Mouse (Mus musculus) embryonic facial prominence, embryonic 10.5 days (tissue): ENCODE measurements around the gene Gm10401. TPM values are rescaled to one million over a fixed set of nuclear protein-coding genes. Genes with fewer than 3 reads are reported as not detected.
"Not testable (repeated sequence)": the region's sequence is repeated elsewhere in the genome, so short reads cannot be mapped to it uniquely, and the experiment has no call there.

ENCODE experiments used
- DNase-seq: peaks from one replicate; pipeline ENCODE4 v3.0.0-alpha.2; 2017; ENCODE audit warnings: low spot score
- H3K27ac ChIP-seq: fragments of 300-500 bp; sonication (generic); replicated peaks from 2 replicates; pipeline ENCODE4 v1.5.1; 2016; ENCODE audit warnings: mild to moderate bottlenecking
- H3K27me3 ChIP-seq: fragments of 300-500 bp; sonication (generic); replicated peaks from 2 replicates; pipeline ENCODE4 v1.6.1; 2016; ENCODE audit warnings: low read depth, mild to moderate bottlenecking; ENCODE audit not compliant: poor library complexity, severe bottlenecking
- H3K36me3 ChIP-seq: fragments of 300-500 bp; sonication (generic); replicated peaks from 2 replicates; pipeline ENCODE4 v1.6.1; 2016; ENCODE audit warnings: mild to moderate bottlenecking, moderate library complexity
- H3K4me1 ChIP-seq: fragments of 300-500 bp; sonication (generic); 2 replicates; pipeline ENCODE4 v1.6.1; 2016
- H3K4me3 ChIP-seq: fragments of 300-500 bp; sonication (generic); 2 replicates; pipeline ENCODE4 v1.5.1; 2016; ENCODE audit warnings: mild to moderate bottlenecking, moderate library complexity
- H3K9me3 ChIP-seq: fragments of 300-500 bp; sonication (generic); 2 replicates; pipeline ENCODE4 v1.6.1; 2016; ENCODE audit warnings: mild to moderate bottlenecking
- WGBS: fragments of 180-500 bp; shearing (Covaris S2); methylation state at CpG from one replicate; pipeline ENCODE4 v1.1.7; 2016; 5-methylcytosine and 5-hydroxymethylcytosine counted together
- polyA plus RNA-seq: library from polyadenylated mRNA; unstranded; fragments of >200 nt; fragmentation: Nextera tagmentation; extraction: Ambion mirVana; gene quantifications from 2 replicates; pipeline ENCODE4 v1.2.1, GENCODE M21; 2016

Gm10401 gene
- polyA plus RNA-seq, 1 experiment from 2014 or later = 25.5 TPM

DNA sequence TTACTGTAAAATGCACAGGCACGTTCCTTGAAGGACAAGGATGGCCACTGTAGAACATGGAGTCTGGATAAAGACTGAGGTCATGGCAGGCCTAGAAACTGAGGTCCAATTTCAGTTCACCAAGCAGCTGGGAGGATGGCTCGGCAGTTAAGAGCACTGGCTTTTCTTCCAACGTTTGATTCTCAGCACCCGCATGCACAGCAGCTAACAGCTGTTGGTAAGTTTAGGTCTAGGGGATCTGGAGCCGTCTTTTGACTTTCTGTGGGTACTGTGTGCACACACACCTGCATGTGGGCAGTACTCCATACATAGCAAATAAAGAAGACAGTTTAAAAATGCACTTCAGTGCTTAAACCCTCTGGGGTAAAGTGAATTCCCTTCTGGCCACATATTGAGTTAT is 16.5 kb downstream of the Gm10401 start:
- peaks cover 85% of the 10 kb centered on the region for H3K36me3 ChIP-seq

GRCm38 (mm10) chr5:115076144-115076901 is 21.8 kb downstream of the Gm10401 start:
- DNase-seq = peak; percentile 66
- WGBS = 63% methylated on average over 5 of the region's 5 CpGs
- Histone ChIP-seq H3K4me3 (no peak overlapping the region), H3K9me3 (no peaks in the 10 kb centered on the region), H3K27me3 (no peaks in the 10 kb centered on the region), H3K27ac (no peak overlapping the region), H3K36me3 (peaks cover 54% of the 10 kb centered on the region), H3K4me1 (no peaks in the 10 kb centered on the region)

More for the DNA sequence above, 16.5 kb downstream of the Gm10401 start:
- H3K4me3 ChIP-seq = no peak overlapping the region
- no peak for DNase-seq
- no peaks in the 10 kb centered on the region for H3K9me3 ChIP-seq
- H3K4me1 ChIP-seq = no peaks in the 10 kb centered on the region
- no peak overlapping the region for H3K27ac ChIP-seq
- no peaks in the 10 kb centered on the region for H3K27me3 ChIP-seq
- WGBS = 88% methylated on average over 5 of the region's 5 CpGs

- Histone ChIP-seq H3K27ac (no peak overlapping the region), H3K9me3 (no peaks in the 10 kb centered on the region), H3K4me3 (no peak overlapping the region), H3K36me3 (peaks cover 48% of the 10 kb centered on the region), H3K4me1 (no peaks in the 10 kb centered on the region), H3K27me3 (no peaks in the 10 kb centered on the region)
- no peak for DNase-seq
- 85% methylated on average over 4 of the region's 4 CpGs for WGBS
These were observed 23.3 kb downstream of the Gm10401 start for GRCm38 (mm10) chr5:115074749-115075148.

GRCm38 (mm10) chr5:115073306-115073705 is 24.8 kb downstream of the Gm10401 start:
- not testable (repeated sequence) for H3K4me3 ChIP-seq, DNase-seq, H3K4me1 ChIP-seq, H3K27ac ChIP-seq, H3K9me3 ChIP-seq, H3K27me3 ChIP-seq
- WGBS = 89% methylated on average over 8 of the region's 8 CpGs
- peaks cover 43% of the 10 kb centered on the region for H3K36me3 ChIP-seq

- no peak for DNase-seq
- Histone ChIP-seq H3K27ac (no peak overlapping the region), H3K27me3 (no peaks in the 10 kb centered on the region), H3K4me3 (no peak overlapping the region), H3K4me1 (no peaks in the 10 kb centered on the region), H3K36me3 (peaks cover 31% of the 10 kb centered on the region), H3K9me3 (no peaks in the 10 kb centered on the region)
- 93% methylated on average over 7 of the region's 7 CpGs for WGBS
These were observed 26.0 kb downstream of the Gm10401 start for GRCm38 (mm10) chr5:115072143-115072542.

DNA sequence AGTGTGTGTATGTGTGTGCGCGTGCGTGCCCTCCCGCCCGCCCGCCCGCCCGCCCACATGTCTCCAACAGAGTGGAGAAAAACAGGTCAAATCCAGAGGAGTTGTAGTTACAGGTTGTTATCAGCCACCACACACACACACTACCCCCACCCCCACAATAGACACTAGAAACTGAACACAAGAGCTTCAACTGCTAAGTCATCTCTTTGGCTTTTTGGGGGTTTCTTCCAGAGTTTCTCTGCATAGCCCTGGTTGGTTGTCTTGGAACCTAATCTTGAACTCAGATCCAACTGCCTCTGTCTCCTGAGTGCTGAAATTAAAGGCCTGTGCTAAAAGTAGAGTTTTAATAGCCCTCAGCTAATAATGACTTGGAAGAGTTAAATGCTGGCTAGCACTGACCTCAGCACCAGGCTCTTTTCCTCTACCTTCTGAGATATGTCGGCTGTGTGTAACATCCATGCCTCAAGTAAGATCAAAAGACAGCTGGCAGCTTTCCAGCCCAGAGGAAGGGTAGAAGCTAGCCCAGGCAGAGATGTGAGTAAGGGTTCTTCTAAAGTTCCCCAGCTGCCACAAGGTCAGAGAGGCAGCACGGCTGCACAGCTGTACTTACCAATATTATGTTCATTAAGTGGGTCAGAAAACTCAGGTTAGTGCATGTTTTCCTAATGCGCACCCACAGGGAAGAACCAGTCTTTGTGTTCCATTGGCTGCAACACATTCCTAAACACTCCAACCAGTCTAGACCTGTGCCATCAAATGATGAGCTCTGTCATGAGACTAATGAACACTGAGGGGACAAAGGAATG is 26.8 kb downstream of the Gm10401 start:
- Histone ChIP-seq H3K4me1 (no peaks in the 10 kb centered on the region), H3K9me3 (no peaks in the 10 kb centered on the region), H3K27ac (no peak overlapping the region), H3K36me3 (peaks cover 25% of the 10 kb centered on the region), H3K27me3 (no peaks in the 10 kb centered on the region), H3K4me3 (no peak overlapping the region)
- DNase-seq = no peak
- WGBS = 90% methylated on average over 11 of the region's 11 CpGs

GRCm38 (mm10) chr5:115070457-115070856 is 27.6 kb downstream of the Gm10401 start:
- no peaks in the 10 kb centered on the region for H3K9me3 ChIP-seq
- no peak for DNase-seq
- no peaks in the 10 kb centered on the region for H3K4me1 ChIP-seq
- H3K27ac ChIP-seq = no peak overlapping the region
- no peak overlapping the region for H3K4me3 ChIP-seq
- 96% methylated on average over 2 of the region's 2 CpGs for WGBS
- H3K36me3 ChIP-seq = peaks cover 22% of the 10 kb centered on the region
- no peaks in the 10 kb centered on the region for H3K27me3 ChIP-seq

DNA sequence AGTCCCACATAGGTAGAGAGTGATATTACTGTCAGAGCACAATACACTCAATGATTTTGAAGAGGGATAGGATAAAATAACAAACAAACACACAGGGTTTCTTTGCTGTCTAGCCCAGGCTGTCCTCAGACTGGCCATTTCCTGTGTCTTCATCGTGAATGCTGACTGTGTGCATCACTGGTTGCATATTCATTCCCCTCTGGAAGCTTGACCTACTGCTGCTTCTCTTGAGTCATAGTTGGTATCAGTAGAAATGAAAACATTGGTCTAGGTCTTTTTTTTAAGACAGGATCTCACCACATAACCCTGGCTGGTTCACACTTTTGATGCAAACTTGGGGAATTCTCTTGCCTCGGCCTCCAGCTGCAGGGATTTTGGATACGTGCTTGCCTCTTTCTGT is 28.5 kb downstream of the Gm10401 start:
- WGBS = 93% methylated on average over 3 of the region's 3 CpGs
- peaks cover 13% of the 10 kb centered on the region for H3K36me3 ChIP-seq
- no peaks in the 10 kb centered on the region for H3K9me3 ChIP-seq
- H3K4me3 ChIP-seq = no peak overlapping the region
- no peak for DNase-seq
- H3K27ac ChIP-seq = no peak overlapping the region
- H3K27me3 ChIP-seq = no peaks in the 10 kb centered on the region
- H3K4me1 ChIP-seq = no peaks in the 10 kb centered on the region

GRCm38 (mm10) chr5:115068671-115069421 is 29.2 kb downstream of the Gm10401 start:
- 93% methylated on average over 11 of the region's 11 CpGs for WGBS
- no peak overlapping the region for H3K27ac ChIP-seq

GRCm38 (mm10) chr5:115066245-115066644 is 31.9 kb downstream of the Gm10401 start:
- Histone ChIP-seq H3K36me3 (peaks cover 38% of the 10 kb centered on the region), H3K27ac (no peak overlapping the region), H3K9me3 (no peaks in the 10 kb centered on the region), H3K4me1 (no peaks in the 10 kb centered on the region), H3K4me3 (no peak overlapping the region), H3K27me3 (no peaks in the 10 kb centered on the region)
- DNase-seq = no peak
- 90% methylated on average over 4 of the region's 4 CpGs for WGBS

More at GRCm38 (mm10) chr5:115068671-115069421, 29.2 kb downstream of the Gm10401 start:
- Histone ChIP-seq H3K9me3 (no peaks in the 10 kb centered on the region), H3K27me3 (no peaks in the 10 kb centered on the region), H3K4me3 (no peak overlapping the region), H3K36me3 (peaks cover 18% of the 10 kb centered on the region), H3K4me1 (no peaks in the 10 kb centered on the region)
- no peak for DNase-seq

DNA sequence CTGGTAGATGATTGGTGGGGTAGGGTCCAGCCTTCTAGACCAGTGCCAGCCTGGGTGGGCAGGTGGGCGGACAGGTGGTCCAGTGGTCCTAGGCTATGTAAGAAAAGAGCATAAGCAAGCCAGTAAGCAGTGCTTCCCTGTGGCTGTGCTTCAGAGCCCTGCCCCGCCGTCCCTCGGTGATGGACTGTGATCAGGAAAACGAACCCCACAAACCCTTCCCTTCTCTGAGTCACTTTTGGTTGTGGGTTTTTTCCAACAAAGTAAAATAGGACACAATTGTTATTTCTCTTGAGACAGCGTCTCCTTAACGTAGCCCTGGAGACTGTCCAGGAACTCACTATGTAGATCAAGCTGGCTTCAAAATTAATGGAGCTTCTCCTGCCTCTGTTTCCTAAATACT is 34.7 kb downstream of the Gm10401 start:
- 95% methylated on average over 7 of the region's 7 CpGs for WGBS
- no peaks in the 10 kb centered on the region for H3K27me3 ChIP-seq

GRCm38 (mm10) chr5:115062566-115062965 is 35.5 kb downstream of the Gm10401 start:
- H3K4me3 ChIP-seq = no peak overlapping the region
- H3K36me3 ChIP-seq = peaks cover 34% of the 10 kb centered on the region
- no peaks in the 10 kb centered on the region for H3K27me3 ChIP-seq
- H3K9me3 ChIP-seq = no peaks in the 10 kb centered on the region
- 88% methylated on average over 1 of the region's 1 CpGs for WGBS
- no peak for DNase-seq
- no peaks in the 10 kb centered on the region for H3K4me1 ChIP-seq
- H3K27ac ChIP-seq = no peak overlapping the region

More for the DNA sequence above, 34.7 kb downstream of the Gm10401 start:
- Histone ChIP-seq H3K4me3 (no peak overlapping the region), H3K4me1 (no peaks in the 10 kb centered on the region), H3K27ac (no peak overlapping the region), H3K36me3 (peaks cover 34% of the 10 kb centered on the region), H3K9me3 (no peaks in the 10 kb centered on the region)
- DNase-seq = no peak
